Mouse (Mus musculus) gastrocnemius, postnatal 25 days (tissue): Measurements from ENCODE around the gene Ski. TPM values are rescaled to one million over a fixed set of nuclear protein-coding genes. Genes with fewer than 3 reads are reported as not detected.

Experiments used
- DNase-seq: peaks from one replicate; pipeline ENCODE4 v3.0.0; 2022
- total RNA-seq, 2 experiments: library from RNA; stranded (reverse); gene quantifications; 1 replicate in 1 of 2; 2 replicates in 1 of 2; pipeline ENCODE4 v1.2.3; 2021

The Ski gene
- total RNA-seq, 2 experiments from 2014 or later, result 31.3 to 34.7 TPM

- DNase-seq, result peak; percentile 87
Observed at GRCm38 (mm10) chr4:155129996-155130395, 92.4 kb downstream of the Ski start.

DNA sequence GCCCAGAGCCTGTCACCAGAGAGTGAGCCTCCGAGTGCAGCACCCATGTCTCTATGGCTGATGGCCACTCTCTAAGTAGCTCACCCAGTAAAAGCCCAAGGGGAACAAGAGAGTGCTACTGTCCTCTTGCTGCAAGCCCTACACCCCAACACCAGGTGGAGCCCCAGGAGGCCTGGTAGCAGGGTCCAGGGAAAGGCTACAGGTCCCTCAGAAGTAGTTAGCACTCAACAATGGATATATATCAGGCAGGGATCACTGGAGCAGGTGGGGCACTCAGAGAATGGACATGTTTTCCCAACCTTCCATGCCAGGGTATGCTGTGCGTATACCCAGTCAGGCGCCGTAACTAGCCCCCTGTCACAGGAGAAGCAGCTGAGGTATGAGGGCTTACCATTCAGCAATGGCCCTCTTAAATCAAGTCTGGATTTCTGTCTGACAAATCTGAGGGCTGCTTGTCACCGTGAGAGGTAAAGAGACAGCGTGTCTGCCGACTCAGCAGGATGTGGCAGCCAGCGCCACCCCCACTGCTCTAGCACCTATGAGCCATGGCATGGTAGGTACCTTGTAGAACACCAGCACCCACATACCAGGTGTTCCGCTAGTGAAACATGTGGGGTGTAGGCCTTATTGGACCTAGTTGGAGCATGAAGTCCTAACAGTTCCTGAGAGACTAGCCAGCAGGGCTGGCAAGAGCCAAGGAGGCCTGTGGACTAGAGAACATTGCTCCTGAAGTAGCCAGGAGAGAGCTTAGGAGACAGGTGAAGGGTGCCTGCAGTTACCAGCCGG, 93.1 kb downstream of the Ski start:
- no peak for DNase-seq

DNA sequence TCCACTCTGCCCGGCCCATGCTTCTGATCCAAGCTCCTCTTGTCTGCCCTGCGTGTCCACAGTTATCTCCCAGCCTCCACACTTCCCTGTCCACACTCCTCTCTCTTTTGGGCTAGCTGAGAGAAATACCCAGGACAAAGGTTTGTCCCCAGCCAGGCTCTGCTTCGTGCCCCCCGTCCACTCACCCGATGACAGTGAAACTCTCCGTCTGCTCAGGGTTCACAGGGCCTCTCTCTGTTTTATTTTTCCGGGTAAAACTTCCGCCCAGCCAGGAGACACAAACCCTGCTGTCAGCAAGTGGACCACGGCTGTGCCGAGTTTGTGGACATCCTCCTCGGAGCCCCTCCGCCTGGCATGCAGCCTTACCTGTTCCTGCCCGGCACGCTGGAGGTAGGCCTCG, 94.0 kb downstream of the Ski start:
- DNase-seq, result no peak

DNA sequence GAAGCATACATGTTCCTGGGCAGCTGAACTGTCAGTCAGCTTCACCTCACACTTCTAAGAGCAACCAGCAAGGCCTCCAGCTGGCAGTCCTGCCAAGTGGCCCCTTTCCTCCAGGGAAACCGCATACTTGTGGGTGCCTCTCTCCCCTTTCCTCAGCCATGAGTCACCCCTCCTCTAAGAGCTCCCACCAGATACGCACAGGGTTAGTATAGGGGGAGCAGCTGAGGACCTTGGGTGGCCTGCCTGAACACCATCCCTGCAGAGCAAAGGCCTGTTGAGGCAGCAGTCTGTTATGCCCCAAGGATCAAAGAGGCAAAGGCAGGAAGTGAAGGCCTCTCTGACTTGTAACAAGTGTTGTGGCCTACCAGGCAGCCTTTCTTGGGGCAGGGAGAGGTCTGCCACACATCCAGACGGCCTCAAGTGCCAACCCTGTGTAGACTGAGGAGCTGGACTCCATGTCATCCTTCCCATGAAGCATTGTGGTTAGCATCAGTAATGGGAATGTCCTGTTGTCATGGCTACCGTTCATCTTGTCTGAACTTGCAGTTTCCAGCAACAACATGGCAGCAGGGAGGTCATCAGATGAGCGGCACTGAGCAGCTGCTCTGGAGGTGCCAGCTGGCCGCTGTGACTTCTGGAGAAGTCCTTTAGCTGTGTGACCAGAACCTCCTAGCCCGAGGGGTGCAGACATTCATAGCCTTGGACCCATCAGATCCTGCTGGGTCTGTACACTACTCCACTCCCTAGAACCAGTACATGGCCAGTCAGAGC, 95.6 kb downstream of the Ski start:
- DNase-seq, result no peak

DNA sequence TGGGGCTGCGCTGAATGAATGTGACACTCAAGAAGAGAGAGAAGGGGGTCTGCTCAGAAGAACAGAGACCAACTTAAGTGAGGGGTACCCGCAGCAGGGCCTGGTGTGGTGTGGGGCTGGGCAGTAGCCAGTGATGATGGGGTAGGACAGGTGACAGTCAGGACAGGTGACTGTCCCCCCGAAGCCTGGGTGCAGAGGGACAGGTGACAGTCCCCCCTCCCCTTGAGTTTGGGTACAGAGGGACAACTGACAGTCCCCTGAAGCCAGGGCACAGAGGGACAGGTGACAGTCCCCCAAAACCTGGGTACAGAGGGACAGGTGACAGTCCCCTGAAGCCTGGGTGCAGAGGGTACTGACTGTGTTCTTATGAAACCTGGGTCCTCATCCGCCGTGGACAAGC, 96.2 kb downstream of the Ski start:
- DNase-seq, result no peak

- no peak for DNase-seq
Observed at GRCm38 (mm10) chr4:155125310-155125709, 97.1 kb downstream of the Ski start.

DNA sequence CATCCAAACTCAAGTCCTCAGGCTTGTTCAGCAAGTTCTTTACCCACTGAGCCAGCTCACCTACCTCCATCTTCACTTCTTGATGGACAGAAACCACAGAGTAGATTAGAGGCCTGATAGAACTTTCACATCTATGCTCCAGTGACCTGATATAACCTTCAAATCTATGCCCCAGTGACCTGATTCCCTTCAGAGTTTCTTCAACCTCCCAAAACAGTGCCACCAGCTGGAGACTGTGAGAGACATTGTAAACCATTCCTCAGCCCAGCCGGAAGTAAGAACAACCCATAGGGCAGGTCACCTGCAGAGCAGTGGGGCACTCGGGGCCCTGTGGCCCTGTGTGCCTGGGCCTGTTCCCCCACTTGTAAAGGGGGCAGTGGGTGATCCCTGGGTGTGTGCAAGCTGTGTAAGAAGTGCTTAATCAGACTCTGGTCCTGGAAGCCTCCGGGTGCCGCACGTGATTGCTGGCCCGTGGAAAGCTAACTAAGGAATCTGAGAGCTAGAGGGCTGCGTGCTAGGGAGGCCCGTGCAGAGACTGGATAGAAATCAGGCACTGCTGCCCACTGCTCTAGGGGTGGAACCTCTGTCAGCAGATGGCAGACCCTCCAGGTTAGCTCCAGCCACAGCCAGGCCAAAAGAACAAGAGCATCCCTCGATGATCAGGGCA, 98.4 kb downstream of the Ski start:
- no peak for DNase-seq

GRCm38 (mm10) chr4:155122444-155123040, 99.8 kb downstream of the Ski start:
- DNase-seq, result peak; percentile 71

DNA sequence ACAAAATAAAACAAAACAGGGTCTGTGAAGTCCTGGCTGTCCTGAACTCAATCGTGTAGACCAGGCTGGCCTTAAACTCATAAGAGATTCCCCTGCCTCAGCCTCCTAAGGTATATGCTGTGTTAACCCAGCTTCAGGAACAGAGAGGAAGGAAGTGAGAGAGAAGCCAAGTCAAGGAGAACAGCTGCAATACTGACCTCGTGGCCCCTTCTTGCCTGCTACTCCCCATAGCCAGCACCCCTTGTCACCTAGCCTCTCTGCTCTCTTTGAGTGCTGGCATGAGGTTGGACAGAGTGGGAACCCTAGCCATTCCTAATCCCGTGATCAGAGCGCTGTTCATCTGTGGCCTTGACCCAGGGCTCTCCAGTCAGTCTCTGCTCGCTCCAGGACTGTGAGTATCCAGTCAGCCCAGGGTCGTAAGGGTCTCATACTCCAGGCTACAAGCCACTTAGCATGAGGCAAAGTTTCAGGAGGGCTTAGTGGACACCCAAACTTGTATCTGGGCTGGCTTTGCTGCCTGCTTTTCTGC, 100.4 kb downstream of the Ski start:
- DNase-seq, result no peak

GRCm38 (mm10) chr4:155121222-155121621, 101.2 kb downstream of the Ski start:
- no peak for DNase-seq

- no peak for DNase-seq
Observed at GRCm38 (mm10) chr4:155120583-155120982, 101.8 kb downstream of the Ski start.

DNA sequence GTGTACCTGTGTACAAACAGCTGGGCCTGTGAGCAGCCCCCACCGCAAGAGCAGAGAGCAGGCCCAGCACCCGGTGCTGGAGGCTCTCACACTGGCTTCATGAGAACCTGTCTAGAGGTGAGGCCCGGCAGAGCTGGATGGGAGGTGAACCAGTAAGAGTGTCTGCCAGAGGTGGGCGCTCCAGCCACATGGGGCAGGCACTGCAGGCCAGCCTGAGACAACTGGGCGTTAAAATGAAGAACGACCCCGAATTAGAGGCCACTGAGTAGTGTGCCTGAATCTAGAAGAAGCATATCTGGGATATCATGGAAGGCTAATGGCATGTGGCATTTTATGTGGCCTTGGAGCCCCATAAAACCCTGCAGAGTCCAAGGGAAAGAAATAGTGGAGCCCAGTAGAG, 102.4 kb downstream of the Ski start:
- no peak for DNase-seq

DNA sequence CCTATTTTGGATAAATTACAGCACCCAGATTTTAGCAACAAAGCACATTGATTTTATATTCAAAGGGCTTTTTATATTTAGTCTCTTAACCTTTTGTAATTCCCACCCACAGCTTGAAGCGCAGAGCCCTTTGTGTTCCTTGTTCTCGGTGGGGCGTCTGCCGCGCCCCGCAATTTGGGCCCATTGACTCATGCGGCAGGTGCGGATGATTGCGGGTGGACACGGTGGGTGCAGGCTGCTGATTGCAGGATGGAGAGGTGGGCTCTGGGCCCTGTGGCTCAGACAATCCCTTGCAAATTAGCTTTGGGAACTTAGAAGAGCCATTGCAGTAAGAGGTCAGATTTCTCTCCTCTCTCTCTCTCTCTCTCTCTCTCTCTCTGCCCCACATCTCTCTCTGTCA, 104.1 kb downstream of the Ski start:
- no peak for DNase-seq

DNA sequence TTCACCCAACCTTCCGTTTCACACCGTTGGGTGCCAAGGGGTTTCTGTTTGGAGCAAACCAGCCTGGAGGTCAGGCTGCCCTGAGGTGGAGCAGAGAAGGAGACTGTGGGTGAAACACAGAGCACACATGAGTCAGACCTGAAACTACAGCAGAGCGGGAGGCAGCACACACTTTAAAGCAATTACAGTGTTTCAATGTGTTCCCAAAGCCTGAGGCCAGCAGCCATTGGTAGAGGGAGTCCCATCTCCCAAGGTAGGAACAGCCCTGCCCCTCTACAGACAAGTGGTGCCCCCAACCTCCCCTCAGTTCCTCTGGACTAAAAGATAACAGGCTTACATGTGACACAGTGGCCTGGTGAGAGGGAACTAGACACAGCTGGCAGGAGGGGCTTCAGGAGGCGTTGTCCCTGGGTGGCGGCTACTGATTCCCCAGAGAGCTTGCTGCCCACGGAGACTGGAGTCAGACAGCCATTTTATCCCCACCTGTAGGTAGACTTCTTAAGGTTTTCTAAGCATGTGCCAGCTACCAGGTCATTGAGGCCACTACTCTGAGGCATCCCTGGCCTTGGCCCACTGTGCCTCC, 104.9 kb downstream of the Ski start:
- DNase-seq, result no peak

DNA sequence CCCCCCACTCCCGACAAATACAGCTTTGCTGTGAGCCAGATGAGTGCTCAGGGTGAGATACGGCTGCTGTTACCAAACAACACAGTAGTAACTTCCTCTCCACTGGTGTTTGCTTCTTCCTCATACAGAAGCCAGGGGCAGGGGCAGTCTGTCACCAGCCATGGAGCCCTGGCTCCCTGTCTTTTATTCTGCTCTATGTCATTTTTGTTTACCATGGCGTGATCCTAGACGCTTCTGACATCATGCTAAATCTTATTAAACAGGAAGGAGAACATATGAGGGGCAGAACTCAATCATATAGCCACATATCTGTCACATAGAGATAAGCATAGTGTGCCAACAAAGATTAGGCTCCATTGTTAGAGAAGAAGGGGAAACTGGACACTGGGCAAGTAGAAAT, 105.8 kb downstream of the Ski start:
- no peak for DNase-seq

GRCm38 (mm10) chr4:155113766-155114410, 108.5 kb downstream of the Ski start:
- no peak for DNase-seq

DNA sequence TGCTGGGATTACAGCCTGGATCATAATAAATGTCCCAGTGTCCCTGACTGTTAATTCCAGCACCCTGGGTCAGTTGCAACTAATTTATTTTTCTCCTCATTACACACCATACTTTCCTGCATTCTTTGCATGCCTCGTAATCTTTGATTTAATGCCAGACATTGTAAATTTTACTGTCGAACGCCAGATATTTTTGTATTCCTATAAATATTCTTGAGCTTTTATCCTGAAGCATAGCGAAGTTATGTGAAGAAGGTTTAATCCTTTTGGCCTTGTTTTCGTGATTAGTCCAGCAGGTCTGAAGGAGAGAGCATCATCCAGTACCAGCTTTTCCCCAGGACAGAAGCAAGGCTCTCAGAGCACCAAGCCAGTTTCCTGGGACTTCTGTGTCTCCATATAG, 112.9 kb downstream of the Ski start:
- DNase-seq, result no peak

DNA sequence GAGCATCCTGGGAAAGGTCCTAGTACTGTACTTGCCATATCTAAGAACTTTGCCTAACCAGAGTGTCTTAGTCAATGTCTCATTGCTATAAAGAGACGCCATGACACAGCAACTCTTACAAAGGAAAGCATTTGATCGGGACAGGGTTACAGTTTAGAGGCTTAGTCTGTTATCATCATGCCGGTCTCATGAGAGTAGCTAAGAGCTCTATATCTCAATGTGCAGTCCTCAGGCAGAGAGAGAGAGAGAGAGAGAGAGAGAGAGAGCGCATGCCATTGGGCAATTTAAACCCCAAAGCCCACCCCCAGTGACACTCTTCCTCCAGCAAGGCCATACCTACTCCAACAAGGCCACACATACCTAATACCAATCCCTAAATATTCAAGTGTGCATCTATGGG, 114.5 kb downstream of the Ski start:
- no peak for DNase-seq
